Mouse (Mus musculus): Measurements from ENCODE around the gene Zbtb16.

- no peak for TF ChIP-seq ZMIZ1 (IDR thresholded peaks at IDR 0.05; ENCODE audit: low read depth, low read length)
- TF ChIP-seq CHD2 (IDR thresholded peaks at IDR 0.05; ENCODE audit: low read length): no peak
- no peak for TF ChIP-seq MAFK (IDR thresholded peaks at IDR 0.05; ENCODE audit: insufficient replicate concordance, low read length)
- TF ChIP-seq POLR2A (IDR thresholded peaks at IDR 0.05; ENCODE audit: low read depth, low read length): no peak
- TF ChIP-seq CTCF (conservative IDR thresholded peaks at IDR 0.05 in 1 of 2, IDR thresholded peaks at IDR 0.05 in 1 of 2; ENCODE audit: low read depth in 2 of 2, low read length in 2 of 2): no peak
Measured at GRCm38 (mm10) chr9:48688859-48689717, 146.9 kb downstream of the Zbtb16 start.
